Mouse (Mus musculus) left cerebral cortex, adult 8-10 months (tissue): Measurements from ENCODE around the gene Cd28. TPM values are rescaled to one million over a fixed set of nuclear protein-coding genes. Genes with fewer than 3 reads are reported as not detected.

ENCODE experiments used
- DNase-seq, 2 experiments: peaks; one replicate each; pipeline ENCODE4 v3.0.0; 2022; ENCODE audit warnings: low spot score in 2 of 2
- total RNA-seq, 4 experiments: library from RNA; stranded (reverse); gene quantifications; 2 replicates each; pipeline ENCODE4 v1.2.4; 2022

Gene Cd28
- total RNA-seq, 4 experiments from 2014 or later = 0.26 to 0.37 (median 0.33) TPM

DNA sequence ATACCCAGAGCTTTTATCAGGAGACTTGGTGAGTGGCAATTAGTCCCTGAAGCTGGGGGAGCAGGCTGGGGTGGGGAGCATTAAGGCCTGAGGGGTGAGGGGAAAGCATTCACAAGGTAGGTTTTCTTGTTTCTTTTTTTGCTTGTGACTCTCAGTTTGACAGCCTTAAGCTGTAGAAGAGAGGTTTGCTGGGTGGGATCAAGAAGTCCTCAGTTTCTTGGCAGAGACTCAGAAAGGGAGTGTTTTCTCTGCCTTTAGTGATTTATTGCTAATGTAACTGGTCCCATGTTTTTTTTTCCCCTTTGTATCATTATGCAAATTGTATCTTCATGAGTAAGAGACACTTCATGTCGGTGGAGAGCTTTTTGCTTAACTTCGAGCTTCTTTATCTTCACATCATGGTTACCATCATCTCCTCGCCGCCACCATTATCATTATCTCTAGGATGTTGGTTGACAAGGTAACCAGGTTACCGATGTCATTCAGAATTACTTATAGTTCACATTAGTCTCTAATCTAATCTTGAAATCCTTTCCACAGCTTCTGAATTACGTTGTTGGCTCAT, 33.7 kb downstream of the Cd28 start:
- DNase-seq = no peak

DNA sequence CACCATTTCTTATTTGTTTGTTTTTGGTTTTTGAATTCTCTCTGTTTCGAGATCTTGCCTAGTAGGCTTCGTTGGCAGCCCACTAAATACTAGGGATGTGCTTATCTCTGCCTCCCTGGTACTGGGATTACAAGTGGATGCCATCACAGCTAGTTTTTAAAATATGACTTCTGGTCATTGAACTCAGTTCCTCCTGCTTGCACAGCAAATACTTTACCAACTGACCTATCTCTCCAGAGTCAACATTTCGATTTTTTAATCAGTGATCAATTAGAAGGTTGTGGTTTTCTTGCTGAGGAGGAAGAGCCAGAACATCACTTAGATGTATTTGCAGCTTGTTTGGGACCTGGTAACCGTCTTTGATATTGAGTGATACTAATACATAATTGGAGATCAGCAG, 34.4 kb downstream of the Cd28 start:
- DNase-seq = no peak

DNA sequence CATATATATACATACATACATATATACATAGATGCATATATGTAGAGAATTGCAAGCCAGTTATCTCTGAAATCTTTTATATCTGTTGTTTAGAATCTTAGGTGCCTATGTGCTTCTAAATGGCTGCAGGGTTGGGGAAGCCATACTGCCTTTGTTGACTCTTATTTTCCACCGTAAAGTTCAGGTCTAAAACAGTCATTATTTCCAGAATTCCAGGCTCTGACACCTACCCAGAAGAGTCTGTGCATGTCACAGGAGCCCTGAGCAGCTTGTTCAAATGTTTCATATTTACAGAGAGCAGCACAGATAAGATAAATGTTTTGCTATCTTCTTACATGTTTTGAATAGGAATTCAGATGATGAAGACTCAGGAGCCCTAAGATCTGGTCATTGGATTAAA, 36.4 kb downstream of the Cd28 start:
- no peak for DNase-seq

- no peak for DNase-seq
Observed at GRCm38 (mm10) chr1:60753981-60754380, 37.4 kb downstream of the Cd28 start.

GRCm38 (mm10) chr1:60755391-60756243, 39.0 kb downstream of the Cd28 start:
- DNase-seq = no peak

DNA sequence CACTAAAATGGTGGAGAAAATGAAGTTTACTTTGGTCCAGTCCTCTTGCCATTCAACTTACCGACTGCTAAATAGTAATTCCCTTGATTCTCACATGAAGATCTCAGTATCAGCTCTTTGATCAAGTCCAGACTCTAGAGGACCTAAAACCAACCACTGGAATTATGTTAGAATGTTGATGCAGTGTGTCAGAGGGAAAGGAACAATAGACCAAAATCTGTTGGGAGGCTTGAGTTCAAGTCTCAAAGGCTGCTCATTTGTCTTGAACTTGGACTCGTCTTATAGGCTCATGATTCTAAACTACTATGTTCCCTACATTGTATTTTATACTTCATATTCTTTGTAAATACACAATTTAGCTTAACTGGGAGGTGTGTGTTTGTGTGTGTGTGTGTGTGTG, 41.0 kb downstream of the Cd28 start:
- no peak for DNase-seq

- DNase-seq = no peak
Observed at GRCm38 (mm10) chr1:60758226-60758625, 41.6 kb downstream of the Cd28 start.

- no peak for DNase-seq
Observed at GRCm38 (mm10) chr1:60759563-60760335, 43.1 kb downstream of the Cd28 start.

DNA sequence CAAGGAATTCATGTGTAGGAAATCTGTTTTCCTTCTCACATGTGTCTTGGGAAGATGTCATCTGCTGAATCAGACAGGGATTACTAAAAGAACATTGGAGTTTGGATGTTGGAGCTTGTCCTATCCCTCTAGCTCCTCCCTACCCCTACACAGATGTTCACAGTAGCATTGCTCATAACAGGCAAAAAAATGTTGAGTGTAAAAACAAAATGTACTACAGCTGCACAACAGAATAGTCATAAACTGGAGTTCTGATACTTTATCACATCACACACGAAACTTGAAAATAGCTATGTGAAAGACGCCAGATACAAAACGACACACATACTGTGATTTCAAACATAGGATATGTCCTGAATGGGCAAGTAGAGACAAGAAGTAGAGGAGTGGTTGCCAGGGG, 43.9 kb downstream of the Cd28 start:
- DNase-seq = no peak

DNA sequence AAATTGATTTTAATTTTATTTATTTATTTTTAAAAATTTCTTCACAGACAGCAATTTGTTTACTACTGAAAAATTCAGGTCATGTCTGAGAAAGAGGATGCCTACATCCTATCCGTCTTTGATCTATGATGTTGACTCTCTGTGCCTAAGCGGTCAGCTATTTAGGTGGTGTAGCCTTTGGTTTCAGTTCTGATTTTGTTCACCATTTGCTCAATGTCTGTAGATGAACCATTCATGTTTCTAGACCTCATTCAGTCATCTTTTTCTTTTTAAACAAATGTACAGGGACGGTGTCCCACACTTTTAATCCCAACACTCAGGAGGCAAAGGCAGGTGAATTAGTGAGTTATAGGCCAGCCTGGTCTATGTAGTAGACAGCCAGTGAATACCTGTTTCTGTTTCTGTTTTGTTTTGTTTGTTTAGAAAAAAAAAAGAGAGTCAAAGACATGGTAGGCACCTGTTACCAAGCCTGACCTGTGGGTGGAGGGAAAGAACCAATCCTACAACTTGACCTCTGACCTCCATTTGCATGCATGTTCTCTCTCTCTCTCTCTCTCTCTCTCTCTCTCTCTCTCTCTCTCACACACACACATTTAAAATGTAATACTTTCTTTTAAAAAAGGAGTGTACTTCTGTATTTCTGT, 45.0 kb downstream of the Cd28 start:
- no peak for DNase-seq

GRCm38 (mm10) chr1:60762451-60762850, 45.9 kb downstream of the Cd28 start:
- DNase-seq = no peak

GRCm38 (mm10) chr1:60762916-60763315, 46.3 kb downstream of the Cd28 start:
- DNase-seq = no peak

- DNase-seq = no peak
Observed at GRCm38 (mm10) chr1:60771771-60772170, 55.2 kb downstream of the Cd28 start.

- no peak for DNase-seq
Observed at GRCm38 (mm10) chr1:60773231-60773630, 56.6 kb downstream of the Cd28 start.

DNA sequence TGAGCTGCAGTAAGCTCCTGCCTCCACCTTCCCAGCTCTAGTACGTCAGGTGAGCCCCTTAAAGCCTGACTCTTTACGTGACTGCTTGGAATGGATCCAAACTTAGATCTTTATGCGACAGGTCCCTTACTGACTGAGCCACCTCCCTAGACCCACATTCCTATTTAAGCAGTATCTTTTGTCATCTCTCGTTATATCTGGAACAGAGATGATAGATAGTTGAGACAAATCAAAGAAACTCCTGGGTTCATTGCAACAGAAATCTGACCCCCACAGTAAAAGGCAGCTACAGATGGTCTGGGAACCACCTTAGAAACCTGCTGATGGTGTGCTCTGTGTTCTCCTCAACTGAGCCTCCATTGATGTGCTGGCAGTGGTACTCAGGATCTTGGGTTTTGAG, 59.6 kb downstream of the Cd28 start:
- DNase-seq = no peak

DNA sequence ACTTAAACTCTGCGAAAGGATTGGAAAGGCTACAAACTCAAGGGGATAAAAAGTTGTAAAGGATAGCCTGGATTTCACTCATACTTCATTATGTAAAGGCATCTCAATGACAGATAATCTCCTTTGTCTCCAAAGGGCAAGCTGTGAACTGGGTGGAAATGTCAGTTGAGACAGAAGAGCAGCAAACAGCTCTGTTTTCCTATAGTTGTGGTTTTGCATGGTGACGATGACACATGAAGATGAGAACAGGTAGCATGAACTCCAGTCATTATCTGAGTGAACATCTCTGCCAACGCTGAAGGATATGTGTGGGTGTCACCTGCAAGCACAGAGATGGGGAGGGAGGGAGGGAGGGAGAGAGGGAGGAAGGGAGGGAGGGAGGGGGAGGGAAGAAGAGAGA, 60.3 kb downstream of the Cd28 start:
- DNase-seq = no peak

GRCm38 (mm10) chr1:60778465-60779115, 62.0 kb downstream of the Cd28 start:
- no peak for DNase-seq

DNA sequence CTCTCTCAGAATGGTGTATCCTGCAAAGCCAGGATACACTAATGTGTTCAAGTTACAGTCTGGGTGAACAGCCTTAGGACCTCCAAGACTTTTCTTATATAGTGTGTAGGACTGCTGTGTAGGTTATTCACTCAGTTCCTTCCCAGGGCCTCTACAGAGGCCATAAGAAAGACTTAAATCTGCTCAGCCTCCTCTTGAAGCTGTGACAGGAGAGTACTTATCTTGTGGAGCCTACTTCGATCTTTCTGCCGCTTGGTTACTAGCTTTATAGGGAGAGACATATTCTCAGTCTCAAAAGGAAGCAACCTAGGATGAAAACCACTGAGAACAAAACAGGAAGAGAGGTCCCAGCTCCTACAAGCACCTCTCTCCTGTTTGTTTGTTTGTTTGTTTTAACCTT, 62.6 kb downstream of the Cd28 start:
- DNase-seq = no peak

DNA sequence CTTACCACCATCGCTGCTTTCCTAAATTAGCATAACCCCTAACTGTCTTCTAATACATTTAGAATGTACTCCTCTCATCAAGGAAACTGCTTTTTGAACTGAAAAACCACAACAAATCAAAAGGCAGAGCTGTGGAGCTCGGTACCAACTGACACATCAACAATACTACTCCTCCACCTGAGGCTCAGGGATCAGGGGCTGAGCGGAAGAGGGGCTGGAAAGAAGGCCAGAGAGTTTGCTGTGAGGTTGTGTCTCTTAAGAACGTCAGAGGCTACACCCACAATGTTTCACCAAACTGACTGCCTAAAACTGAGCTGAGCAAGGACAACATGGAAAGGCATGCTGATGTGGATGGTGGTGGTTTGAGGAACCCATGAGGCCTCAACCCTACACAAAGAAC, 65.1 kb downstream of the Cd28 start:
- DNase-seq = no peak

DNA sequence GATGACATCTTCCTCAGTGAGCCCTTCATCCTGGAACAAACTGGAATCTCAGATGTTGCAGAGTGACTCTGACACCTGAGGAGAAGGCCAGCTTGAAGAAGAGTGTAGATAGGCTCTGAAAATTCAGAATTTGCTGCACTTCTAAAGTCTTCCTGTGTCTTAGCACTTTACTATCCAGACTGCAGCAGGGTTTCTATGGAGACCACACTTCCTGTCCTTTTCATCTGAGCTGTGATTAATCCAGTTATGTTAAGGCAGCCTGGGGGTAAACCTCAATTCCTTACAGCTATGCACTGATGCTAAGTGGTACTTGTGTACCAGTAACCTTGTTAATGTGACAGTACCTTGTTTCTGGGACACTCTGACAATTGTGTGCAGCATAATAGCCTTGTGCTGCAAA, 77.1 kb downstream of the Cd28 start:
- no peak for DNase-seq

GRCm38 (mm10) chr1:60795677-60796205, 79.1 kb downstream of the Cd28 start:
- DNase-seq = peak in 1 of 2 experiments; percentile 69
